Mouse (Mus musculus) erythroblast, adult 5-6 weeks (primary cell): ENCODE results near the gene Ccdc169. TPM values are rescaled to one million over a fixed set of nuclear protein-coding genes. Genes with fewer than 3 reads are reported as not detected.
"Not testable (repeated sequence)": the region's sequence is repeated elsewhere in the genome, so short reads cannot be mapped to it uniquely, and the experiment has no call there.

Experiments used
- ATAC-seq: replicated peaks from 2 replicates; pipeline ENCODE4 v1.8.0; 2016; ENCODE audit warnings: moderate number of reproducible peaks, mild to moderate bottlenecking, moderate TSS enrichment, inconsistent platforms; ENCODE audit not compliant: poor library complexity, low FRiP score, severe bottlenecking
- total RNA-seq, 2 experiments: library from RNA; stranded (forward) in 1 of 2; stranded (reverse) in 1 of 2; fragments of 150-400 nt in 1 of 2; fragments of 200-764, 138-1000 nt in 1 of 2; gene quantifications; 2 replicates each; pipeline versions ENCODE4 v1.2.3 to v1.2.4; 2015 to 2017; ENCODE audit warnings: low replicate concordance in 2 of 2

The Ccdc169 gene
- total RNA-seq, 2 experiments from 2014 or later, result not detected

GRCm38 (mm10) chr3:55181766-55182165 lies 44.6 kb downstream of the Ccdc169 start, which contains the start of gene Sohlh2:
Gene Sohlh2, plus strand, starts transcription at chr3:55182028.
- ATAC-seq, result no peak

GRCm38 (mm10) chr3:55191668-55192067 lies 54.5 kb downstream of the Ccdc169 start:
- no peak for ATAC-seq

GRCm38 (mm10) chr3:55193351-55193750 lies 56.2 kb downstream of the Ccdc169 start:
- ATAC-seq, result no peak

- no peak for ATAC-seq
These were observed 57.7 kb downstream of the Ccdc169 start for GRCm38 (mm10) chr3:55194792-55195191.

- ATAC-seq, result no peak
These were observed 58.6 kb downstream of the Ccdc169 start for GRCm38 (mm10) chr3:55195581-55196327.

GRCm38 (mm10) chr3:55196328-55196710 lies 59.2 kb downstream of the Ccdc169 start:
- no peak for ATAC-seq

- ATAC-seq, result not testable (repeated sequence)
These were observed 66.5 kb downstream of the Ccdc169 start for GRCm38 (mm10) chr3:55203621-55204020.

- no peak for ATAC-seq
These were observed 69.3 kb downstream of the Ccdc169 start for GRCm38 (mm10) chr3:55206413-55206812.

GRCm38 (mm10) chr3:55207665-55208064 lies 70.5 kb downstream of the Ccdc169 start:
- ATAC-seq, result no peak

- no peak for ATAC-seq
These were observed 75.1 kb downstream of the Ccdc169 start for GRCm38 (mm10) chr3:55212254-55212653.

- no peak for ATAC-seq
These were observed 76.6 kb downstream of the Ccdc169 start for GRCm38 (mm10) chr3:55213785-55214184.

- no peak for ATAC-seq
These were observed 77.3 kb downstream of the Ccdc169 start for GRCm38 (mm10) chr3:55214413-55214812.

GRCm38 (mm10) chr3:55222502-55222901 lies 85.4 kb downstream of the Ccdc169 start:
- ATAC-seq, result no peak

Other genes with a start within 250 kb of the Ccdc169 start
- not detected in 2 replicates for gene Sertm1, start 221.5 kb upstream of the Ccdc169 start, total RNA-seq (2015; ENCODE audit: low replicate concordance)
- gene Sertm1, start 221.5 kb upstream of the Ccdc169 start, total RNA-seq (2017; ENCODE audit: low replicate concordance), result not detected in 2 replicates
- gene Ccna1, start 81.8 kb upstream of the Ccdc169 start, total RNA-seq (2015; ENCODE audit: low replicate concordance), result not detected in 2 replicates
- gene Ccna1, start 81.8 kb upstream of the Ccdc169 start, total RNA-seq (2017; ENCODE audit: low replicate concordance), result not detected in 2 replicates
- gene Spg20, start 25.2 kb upstream of the Ccdc169 start, total RNA-seq (2015; ENCODE audit: low replicate concordance), result 3.1 and 3.7 TPM in 2 replicates
- gene Spg20, start 25.2 kb upstream of the Ccdc169 start, total RNA-seq (2017; ENCODE audit: low replicate concordance), result 2.2 and 6.2 TPM in 2 replicates
- not detected in 2 replicates for gene Sohlh2, start 44.7 kb downstream of the Ccdc169 start, total RNA-seq (2015; ENCODE audit: low replicate concordance)
- not detected in 2 replicates for gene Sohlh2, start 44.7 kb downstream of the Ccdc169 start, total RNA-seq (2017; ENCODE audit: low replicate concordance)
- not detected in 2 replicates for gene Dclk1, start 105.0 kb downstream of the Ccdc169 start, total RNA-seq (2015; ENCODE audit: low replicate concordance)
- gene Dclk1, start 105.0 kb downstream of the Ccdc169 start, total RNA-seq (2017; ENCODE audit: low replicate concordance), result not detected in 2 replicates